Mouse (Mus musculus): ENCODE data around the gene Mogat1. TPM values are rescaled to one million over a fixed set of nuclear protein-coding genes. Genes with fewer than 3 reads are reported as not detected.

The Mogat1 gene
- polyA plus RNA-seq, 1 experiment from 2014 or later = not detected

GRCm38 (mm10) chr1:78567834-78568507 lies 57.2 kb downstream of the Mogat1 start:
- no peak for ATAC-seq
- in situ Hi-C loops (cut with MboI; ENCODE audit: low pct_unique_long_range_greater_than_20kb) = no loop called here

GRCm38 (mm10) chr1:78569617-78570016 lies 58.8 kb downstream of the Mogat1 start:
- no peak for ATAC-seq
- CTCF ChIA-PET = no interaction called here
- DNase-seq (ENCODE audit: low read depth, low spot score) = no peak
- no peaks in the 10 kb centered on the region for H3K27me3 ChIP-seq
- no peak for TF ChIP-seq CTCF (IDR thresholded peaks at IDR 0.05)
- POLR2A ChIA-PET = no interaction called here
- in situ Hi-C loops (cut with MboI; ENCODE audit: low pct_unique_long_range_greater_than_20kb) = no loop called here

More at GRCm38 (mm10) chr1:78567834-78568507, 57.2 kb downstream of the Mogat1 start:
- no peak for TF ChIP-seq CTCF (IDR thresholded peaks at IDR 0.05)
- POLR2A ChIA-PET = no interaction called here
- no peaks in the 10 kb centered on the region for H3K27me3 ChIP-seq
- CTCF ChIA-PET = interaction anchor here (0.7 to 1.2 kb wide), 3 partner anchors 9 to 91 kb away, joined by 3 read pairs; no protein-coding TSS in a partner anchor
- no peak for DNase-seq (ENCODE audit: low read depth, low spot score)

- TF ChIP-seq CTCF (IDR thresholded peaks at IDR 0.05) = no peak
- POLR2A ChIA-PET = no interaction called here
- ATAC-seq = no peak
- CTCF ChIA-PET = interaction anchor here (0.6 to 0.9 kb wide), 2 partner anchors 44 to 47 kb away, joined by 3 read pairs; no protein-coding TSS in a partner anchor
- no peak for DNase-seq (ENCODE audit: low read depth, low spot score)
- no peaks in the 10 kb centered on the region for H3K27me3 ChIP-seq
- in situ Hi-C loops (cut with MboI; ENCODE audit: low pct_unique_long_range_greater_than_20kb) = no loop called here
These were observed 74.3 kb downstream of the Mogat1 start for GRCm38 (mm10) chr1:78585080-78585479.

- POLR2A ChIA-PET = no interaction called here
- ATAC-seq (no peak), DNase-seq (ENCODE audit: low read depth, low spot score) (no peak)
- in situ Hi-C loops (cut with MboI; ENCODE audit: low pct_unique_long_range_greater_than_20kb) = no loop called here
- H3K27me3 ChIP-seq = no peaks in the 10 kb centered on the region
- TF ChIP-seq CTCF (IDR thresholded peaks at IDR 0.05) = no peak
- CTCF ChIA-PET = no interaction called here
These were observed 76.2 kb downstream of the Mogat1 start for GRCm38 (mm10) chr1:78586986-78587385.

Other genes starting within 250 kb of the Mogat1 start
- 0.09 TPM for gene Sgpp2, start 200.6 kb upstream of the Mogat1 start, polyA plus RNA-seq (2021)
- 63.6 TPM for gene Farsb, start 22.1 kb upstream of the Mogat1 start, polyA plus RNA-seq (2021)
- gene BC035947, start 1.2 kb downstream of the Mogat1 start, polyA plus RNA-seq (2021) = not detected
- gene Acsl3, start 146.8 kb downstream of the Mogat1 start, polyA plus RNA-seq (2021) = 39.9 TPM
- 1.5 TPM for gene Utp14b, start 147.0 kb downstream of the Mogat1 start, polyA plus RNA-seq (2021)

Data from Patski (cell line).